Mouse (Mus musculus) lung, postnatal 14 days (tissue): ENCODE measurements around the gene Prkrip1.
A peak's percentile ranks its signal among the peaks of the same experiment; 100 is the strongest.

Experiments
- DNase-seq: peaks from one replicate; pipeline ENCODE4 v3.0.0; 2021

Prkrip1 gene

DNA sequence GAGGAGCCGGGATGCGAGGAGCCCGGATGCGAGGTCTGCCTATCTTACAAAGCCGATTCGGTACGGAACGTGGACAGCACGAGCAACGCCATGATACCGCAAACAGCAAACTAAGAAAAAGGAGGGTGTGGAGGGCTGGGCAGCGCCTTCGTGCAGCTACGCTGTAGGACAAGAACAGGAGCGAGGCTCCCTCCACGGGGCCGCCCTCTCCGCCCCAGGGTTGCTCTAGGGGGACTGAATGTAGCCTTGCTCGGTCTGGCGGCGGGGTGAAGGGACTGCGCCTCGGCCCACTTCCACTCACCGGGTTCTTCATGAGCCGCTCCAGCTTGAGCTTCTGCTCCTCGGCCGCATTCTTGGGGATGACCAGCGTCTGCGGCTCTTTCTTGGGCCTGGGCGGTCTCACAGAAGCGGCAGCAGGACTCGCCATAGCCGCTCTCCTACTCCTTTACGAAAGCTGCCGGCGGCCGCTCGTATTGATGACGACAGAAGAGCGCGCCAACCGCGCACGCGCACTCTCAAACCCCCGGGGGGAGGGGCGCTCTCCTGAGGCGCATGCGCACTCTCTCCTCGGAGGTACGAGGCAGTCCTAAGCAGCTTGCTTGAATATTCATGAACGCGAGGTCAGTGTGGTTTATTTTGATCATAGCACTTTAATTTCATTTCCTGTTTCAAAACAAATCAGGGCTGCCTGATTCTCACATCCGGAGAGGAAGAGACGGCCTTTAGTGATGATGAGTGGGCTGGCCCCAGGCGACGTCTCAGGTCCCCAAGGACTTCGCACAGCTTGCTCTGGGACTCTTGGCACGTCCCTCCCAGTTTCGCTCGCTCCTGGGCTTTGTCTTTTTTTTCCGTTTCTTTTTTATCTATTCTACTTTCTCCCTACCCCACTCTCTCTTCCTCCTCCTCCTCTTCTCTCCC, at the start of gene Prkrip1:
Gene Prkrip1 (minus strand): TSS at position 490 of the 918 bp plus-strand sequence.
- DNase-seq: peak; percentile 94

DNA sequence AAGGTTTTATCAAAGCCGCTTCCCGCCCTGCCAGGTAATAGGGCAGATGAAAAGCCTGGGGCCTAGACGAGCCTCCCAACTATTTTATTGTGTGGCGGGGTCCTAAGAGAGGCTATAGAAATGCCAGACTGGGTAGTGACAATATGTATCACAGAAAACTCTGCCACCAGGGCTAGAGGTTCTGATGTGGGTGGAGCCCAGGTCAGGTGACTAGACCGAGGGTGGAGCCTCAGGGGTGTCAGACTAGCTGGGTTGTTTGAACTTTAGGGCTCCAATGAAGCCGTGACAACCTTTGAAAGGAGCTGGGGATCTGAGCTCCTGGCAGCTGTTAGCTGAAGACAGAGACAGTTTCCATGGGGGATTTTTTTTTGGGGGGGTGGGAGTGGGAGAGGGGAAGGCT, 49.7 kb upstream of the Prkrip1 start:
- no peak for DNase-seq

DNA sequence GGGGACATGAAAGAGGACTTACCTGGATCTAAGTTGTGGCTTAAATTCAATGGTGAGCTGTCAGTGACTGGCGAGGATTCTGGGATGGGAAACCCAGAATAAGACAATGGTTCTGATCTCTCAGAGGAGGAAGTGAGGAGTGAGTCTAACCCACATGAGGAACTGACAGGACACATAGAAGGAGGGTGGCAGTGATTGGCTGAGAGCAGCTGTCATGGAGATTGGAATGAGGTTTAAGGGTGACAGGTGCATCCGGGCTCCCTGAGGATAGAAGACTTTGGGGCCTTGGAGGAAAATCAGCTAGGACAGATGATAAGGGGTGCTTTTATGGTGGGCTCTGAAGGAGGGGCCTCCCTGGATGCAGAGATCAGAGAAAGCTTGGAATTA, 47.7 kb upstream of the Prkrip1 start, which contains the start of gene Sh2b2:
Gene Sh2b2 (minus strand): TSS at position 105 of the 387 bp plus-strand sequence.
- no peak for DNase-seq

DNA sequence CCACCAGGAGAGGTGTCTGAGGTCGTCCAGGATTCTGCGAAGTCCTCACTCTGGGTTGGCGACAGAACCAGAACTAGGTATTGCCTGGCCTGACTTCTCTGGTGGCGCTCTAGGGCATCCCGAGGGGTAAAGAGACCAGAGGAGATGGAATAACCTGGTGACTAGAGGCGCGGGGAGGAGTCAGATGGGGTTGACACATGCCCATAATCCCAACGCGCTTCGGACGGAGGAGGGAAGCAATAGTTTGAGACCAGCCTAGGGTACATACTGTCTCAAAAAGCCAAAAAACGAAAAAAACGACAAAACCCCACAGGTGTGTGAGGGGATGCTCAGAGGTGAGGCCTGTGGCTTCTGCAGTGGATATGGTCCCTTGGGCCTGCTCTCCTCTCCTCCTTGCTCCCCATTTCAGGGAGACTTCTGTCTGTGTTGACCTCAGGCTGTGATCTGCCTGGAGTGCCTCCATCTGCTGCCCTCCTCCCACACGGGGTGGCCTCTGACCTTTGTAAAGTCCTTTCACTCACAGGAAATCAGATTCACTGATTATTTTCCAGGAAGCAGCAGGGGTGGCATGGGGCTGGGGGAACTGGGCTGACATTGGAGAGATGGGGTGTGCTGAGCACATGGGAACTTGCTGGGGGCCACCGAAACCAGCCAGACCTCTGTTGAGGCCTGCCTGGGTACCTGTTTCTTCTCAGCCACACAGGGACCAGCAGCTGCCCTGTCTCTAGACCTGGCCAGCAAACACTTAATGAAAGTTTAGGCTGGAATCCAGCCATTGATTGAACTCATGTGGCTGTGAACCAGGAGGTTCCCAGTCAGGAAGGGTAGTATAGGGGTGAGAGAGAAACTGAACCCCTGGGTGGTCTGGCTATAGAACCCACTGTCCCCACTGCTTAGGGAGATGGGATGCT, 47.0 kb upstream of the Prkrip1 start:
- DNase-seq: no peak

DNA sequence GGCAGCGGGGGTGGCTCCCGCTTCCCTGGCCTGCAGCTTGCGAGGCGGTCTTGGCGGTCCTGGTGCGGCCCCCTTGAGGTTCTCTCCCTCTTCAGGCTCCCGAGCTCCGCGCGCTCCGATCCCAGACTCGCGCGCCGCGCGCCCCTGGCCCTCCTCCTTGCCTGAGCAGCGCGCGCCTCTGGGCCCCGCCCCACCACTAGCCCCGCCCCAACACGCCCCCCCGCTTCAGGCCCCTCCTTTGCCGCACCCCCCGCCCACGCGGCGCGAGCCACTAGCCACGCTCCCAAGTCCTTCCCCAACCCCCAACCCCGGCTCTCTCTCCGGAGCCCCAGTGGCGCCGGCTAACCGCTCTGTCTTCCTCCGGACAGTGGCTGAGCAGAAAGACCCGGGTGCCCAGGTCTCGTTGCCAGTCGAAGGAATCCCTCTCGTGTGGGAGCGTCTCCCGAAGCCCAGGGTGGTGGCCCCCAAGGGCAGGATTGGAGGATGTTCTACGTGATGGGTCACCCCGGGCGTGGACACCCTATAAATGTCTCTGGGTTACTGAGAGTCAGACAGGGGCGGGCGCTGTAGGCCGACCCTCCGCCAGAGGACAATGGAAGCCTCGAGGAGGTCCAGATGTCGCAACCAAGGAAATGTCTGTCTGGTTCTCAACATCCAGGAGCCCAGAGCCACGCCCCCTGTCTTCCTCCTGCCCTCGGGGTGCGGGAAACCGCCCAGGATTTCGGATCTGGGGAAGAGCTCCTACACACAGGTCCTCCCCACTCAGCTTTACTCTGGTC, 46.2 kb upstream of the Prkrip1 start:
- peak; percentile 83 for DNase-seq

DNA sequence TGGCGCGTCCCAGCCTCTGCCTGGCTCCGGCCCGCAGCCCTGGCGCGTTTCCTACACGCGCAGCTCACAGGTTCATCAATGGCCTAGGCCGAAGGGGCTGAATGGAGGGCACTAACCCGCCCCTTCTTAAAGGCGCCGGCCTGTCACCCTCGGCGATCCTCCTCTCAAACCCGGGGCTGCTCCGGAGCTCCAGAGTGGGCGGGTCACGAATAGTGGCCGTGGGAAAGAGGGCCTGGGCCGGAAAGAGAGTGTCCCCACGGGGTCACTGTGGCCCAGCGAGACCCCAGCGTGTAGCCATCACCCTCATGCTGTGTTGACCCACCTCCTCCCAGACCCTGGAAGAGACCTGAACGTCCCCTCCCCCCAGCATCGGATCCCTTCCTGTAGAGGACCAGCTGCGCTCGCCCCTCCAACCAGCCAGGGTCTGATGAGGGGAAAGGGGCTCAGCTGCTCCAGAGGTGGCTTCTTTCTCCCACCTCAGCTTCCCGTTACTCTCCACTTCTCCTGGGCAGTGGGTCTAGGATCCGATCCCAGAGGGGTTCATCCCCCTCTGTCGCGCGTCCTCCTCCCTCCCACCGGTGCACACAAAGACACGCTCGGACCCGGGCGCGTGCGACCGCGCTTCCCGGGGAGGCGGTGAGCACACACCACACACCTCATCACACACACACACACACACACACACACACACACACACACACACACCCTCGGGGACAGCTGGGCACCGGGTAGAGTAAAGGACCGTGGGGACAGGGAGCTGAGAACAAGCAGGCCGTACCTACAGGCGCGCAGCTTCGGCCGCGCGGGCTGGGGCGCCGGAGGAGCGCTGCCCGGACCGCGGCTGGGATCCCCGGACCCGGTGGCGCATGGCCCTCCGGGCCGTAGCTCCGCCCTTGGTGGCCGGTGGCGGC, 45.3 kb upstream of the Prkrip1 start:
- no peak for DNase-seq

DNA sequence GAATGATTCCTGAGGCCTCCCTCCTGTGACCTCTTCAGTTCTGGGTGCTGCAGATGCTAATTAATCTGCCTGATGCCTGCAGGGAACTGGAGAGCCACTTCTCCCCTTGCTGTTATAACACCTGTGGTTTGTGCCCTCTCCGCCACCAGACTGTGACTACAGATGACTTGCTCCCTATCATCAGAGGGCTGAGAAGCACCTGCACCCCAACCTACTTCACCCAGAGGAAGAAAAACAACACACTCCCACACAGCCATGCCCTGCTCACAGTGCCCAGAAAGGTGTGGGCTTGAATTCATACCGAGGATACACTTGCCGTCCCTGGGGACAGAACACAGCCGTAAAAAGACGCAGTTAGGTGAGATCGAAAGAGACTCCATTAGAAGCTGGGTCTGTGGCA, 42.4 kb upstream of the Prkrip1 start:
- DNase-seq: no peak

DNA sequence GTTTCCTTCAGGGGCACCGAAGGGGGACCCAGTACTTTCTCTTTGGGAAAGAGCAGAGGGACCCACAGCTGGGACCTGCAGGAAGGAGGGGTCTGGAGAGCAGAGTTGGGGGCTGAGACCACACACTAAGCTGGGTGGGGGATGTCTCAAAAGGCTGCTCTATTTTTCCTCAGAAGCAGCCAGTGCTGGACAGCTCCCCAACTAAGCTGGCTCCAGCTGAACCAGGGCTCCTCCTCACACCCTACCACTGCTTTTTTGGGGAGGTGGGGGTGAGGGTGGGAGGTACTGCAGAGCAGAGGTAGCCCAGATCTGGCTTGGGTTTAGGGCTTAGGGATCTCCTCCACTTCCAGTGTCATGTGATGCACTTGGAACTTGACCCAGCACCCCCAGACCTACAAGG, 41.6 kb upstream of the Prkrip1 start:
- no peak for DNase-seq

DNA sequence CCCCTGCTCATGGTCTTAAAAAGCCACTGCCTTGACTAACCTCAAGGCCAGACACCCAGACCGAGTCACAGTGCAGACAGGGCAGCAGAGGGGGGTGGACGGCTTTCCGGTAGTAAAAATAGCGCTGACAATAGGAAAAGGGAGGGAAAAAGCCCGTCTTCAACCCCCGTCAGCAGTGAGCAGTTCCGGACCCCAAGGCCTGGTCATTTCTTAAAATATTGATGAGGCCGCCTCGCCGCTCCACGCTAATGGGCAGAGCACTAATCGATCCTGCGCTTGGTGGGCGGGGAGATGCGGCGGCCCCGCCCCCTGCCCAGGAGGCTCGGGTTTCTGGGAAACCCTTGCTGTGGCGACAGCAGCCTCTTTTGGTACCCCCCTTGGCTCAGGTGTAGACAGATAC, 38.8 kb upstream of the Prkrip1 start:
- no peak for DNase-seq

DNA sequence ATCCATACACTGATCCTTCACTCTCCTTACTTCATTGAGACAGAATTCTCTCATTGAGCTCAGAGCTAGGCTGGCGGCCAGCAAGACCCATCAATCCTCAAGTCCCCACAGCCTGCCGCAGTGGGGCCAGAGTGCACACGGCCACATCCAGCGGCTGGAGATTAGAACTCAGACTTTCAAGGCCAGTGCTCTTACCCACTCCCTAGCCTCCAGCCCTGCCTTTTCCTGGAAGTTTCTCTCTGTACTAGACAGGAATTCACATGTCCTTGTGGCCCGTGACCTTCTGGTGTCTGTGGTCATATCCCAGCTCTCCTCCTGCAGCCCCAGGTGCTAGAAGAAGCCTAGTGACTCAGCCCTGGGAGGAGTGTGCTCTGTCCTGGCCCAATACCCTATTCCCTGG, 37.8 kb upstream of the Prkrip1 start:
- DNase-seq: no peak

DNA sequence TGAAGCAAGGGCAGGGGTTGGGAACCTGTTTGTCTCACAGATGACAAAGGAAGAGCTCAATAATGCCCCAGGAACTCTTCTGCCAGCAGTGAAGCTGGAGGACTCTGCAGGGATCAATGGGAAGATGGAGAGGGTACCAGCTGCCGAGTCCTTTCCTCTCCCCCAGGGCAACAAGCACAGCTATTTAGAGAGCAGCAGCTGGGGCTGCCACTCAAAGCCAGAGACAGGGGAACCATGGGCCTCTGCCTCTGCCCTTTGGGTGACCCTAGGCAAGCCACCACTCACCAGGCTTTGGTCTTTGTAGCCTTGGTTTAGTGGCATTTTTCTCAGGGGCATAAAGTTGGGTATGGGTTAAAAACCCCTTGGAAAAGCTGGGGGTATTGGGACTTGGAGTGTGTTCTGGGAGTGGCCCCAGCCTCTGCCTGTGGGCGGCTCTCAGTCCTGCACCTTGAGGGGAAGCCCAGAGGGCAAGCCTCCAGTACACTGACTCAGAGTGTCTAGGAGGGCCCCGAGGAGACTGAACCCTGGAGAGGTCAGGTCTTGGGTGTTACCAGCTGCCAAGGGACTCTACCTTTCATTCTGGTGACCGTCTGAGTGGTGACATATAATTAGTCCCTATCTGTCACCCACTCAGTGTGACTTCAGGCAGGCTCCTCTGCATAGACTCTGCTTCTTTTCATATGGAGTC, 31.7 kb upstream of the Prkrip1 start:
- DNase-seq: no peak

DNA sequence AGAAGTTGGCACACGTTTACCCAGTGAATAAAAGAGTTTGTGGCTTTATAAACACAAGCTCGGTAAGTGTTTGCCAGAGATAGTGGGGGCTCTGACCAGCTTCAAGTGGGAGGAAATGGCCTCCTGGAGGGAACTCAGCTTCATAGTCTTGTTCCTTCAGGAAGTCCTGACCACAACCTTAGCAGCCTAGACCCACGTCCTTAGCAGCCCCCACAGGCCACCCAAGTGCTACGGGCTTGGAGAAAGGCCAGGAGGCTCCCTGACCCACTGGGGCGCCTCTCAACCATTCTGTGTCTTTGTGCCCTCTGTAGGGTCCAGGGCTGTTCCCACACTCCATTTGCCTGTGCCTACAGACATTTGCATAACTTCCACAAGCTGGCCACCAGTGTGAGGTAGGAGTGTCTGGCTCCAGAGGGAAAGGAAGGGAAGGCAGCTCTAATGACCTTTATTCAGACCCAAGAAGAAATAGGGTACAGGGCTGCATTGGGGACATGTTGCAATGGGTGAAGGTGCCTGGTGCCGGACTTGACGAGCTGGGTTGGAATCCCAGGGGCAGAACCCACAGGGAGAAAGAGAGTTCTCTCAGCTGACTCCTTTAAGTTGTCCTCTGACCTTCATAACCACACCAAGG, 27.6 kb upstream of the Prkrip1 start:
- DNase-seq: no peak

DNA sequence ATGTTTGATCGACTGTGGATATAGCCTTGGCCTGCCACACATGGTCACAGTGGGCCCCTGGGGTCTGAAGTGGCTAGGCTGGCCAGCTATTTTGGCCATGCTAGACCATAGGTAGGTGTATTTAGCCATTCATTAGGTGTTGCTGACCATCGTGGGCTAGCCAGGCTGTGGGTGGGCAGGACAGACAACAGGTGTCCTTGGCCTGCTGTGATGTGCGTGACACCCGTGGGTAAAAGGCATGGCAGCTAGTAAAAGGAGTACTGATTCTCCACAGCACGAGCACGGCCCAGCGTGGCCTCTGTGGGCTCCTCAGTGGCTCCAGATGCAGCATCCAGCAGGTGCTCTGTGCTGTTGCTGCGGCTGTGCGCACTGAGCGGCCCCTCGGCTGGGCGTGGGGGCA, 19.8 kb upstream of the Prkrip1 start:
- DNase-seq: no peak

DNA sequence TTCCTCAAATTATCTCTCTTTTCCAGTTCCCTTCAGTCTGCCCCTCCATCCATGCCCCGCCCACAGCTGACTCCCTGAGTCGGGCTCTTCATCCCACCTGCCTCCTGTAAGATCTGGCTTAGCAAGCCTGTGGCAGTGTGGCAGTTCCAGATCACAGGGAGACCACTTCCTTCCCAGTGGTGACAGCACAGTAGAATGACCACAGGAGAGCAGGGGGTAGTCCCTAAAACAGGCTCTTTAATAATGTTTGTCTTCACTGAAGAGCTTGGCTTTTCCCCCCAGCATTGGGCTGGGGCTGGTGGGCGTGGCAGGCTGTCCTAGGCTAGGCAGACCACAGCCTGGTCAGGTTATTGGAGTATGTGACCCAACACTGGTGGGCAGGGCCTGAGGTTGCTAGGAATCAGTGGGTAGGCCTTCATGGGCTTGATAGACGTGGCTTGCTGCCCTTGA, 19.2 kb upstream of the Prkrip1 start:
- no peak for DNase-seq

DNA sequence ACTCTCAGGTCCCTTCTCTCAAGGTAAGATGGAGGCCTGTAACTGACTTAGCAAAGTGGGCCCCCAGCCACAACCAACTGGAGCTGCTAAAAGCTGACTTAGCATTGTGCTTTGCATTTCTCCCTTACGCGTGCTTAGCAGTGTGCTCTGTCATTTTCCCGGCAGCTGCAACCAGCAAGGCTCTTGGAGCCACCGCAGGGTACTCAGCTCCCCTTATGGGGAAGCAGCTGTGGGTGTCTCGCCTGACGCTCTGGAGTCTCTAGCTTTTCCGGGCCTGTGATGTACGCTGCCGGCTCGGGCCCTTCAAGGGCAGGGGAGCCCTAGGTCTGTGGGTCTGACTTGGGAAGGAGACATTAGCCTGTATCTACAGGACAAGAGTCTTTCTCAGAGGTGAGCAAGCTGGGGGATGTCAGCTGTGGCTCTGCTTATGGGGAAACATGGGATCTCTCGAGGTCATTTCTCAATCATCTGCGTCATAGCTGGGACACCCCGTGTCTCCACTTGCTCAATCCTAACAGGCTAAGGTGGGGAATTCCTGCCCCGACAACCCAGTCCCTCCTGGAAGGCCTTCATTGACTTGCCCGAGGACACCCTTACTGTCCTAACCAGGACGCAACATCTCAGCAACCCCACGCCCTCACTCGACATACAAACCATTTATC, 18.4 kb upstream of the Prkrip1 start:
- no peak for DNase-seq

DNA sequence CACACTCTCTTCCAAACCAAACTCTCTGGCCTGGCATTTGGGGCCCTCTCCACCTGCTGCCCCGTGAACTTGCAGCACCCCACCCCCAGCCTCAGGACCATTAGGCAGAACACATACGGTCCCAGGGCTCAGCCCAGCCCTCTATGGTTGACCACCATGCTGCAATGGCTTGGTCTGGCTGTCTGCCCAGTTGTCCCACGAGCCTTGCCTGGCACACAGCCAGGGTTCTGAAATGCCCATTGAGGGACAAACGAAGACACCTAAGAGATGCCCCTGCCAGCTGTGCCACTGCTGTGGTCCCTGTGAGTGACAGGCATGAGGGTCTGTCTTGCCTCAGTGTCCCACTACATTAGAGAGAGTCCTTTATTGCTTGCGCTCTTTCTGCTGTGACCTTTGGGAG, 17.2 kb upstream of the Prkrip1 start:
- DNase-seq: peak; percentile 37

DNA sequence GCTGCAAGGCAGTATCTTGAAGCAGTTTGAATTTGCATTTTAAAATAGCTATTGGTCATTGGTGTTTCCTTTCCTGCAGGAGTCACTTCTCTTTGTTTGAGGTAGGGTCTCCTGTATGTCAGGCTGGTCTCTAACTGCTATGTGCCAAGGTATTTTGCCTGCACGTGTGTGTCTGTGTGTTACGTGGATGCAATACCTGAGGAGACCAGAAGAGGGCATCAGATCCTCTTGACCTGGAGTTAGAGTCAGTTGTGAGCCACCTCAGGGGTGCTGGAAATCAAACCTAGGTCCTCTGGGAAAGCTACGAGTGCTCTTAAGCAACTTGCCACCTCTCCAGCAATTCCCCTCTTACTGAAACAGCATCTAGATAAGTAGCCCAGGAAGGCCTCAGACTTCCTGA, 16.4 kb upstream of the Prkrip1 start:
- no peak for DNase-seq

DNA sequence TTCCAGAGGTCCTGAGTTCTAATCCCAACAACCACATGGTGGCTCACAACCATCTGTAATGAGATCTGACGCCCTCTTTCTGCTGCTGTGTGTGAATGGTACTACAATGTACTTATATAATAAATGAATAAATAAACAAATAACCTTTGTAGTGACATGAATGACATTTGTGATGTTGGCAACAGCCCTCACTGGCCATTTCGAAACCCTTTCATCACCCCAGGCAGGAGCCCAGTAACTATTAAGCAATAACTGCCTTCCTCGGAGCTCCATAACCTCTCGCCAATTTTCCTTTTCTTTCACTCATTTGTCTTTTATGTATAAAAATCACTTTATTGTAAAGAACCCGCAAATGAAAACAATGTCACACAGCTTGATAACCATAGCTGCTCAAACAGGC, 15.0 kb upstream of the Prkrip1 start:
- DNase-seq: no peak

DNA sequence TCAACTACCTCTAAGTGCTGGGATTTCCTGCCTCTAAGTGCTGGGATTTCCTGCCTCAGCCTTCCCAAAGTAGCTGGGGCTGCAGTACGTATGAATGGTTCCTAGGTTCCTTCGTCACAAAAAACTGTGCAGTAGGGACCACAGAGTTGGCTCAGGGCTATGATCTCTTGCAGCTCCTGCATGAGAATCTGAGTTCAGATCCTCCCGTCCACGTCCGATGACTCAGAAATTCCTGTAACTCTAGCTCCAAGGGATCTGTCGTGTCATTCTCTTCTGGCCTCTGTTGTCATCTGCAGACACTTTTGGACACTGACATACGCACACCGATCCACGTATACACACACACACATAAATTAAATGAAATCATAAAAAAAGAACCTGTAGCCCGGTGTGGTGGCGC, 14.0 kb upstream of the Prkrip1 start:
- no peak for DNase-seq
